Mouse (Mus musculus): ENCODE data around the gene Fam155a.

DNA sequence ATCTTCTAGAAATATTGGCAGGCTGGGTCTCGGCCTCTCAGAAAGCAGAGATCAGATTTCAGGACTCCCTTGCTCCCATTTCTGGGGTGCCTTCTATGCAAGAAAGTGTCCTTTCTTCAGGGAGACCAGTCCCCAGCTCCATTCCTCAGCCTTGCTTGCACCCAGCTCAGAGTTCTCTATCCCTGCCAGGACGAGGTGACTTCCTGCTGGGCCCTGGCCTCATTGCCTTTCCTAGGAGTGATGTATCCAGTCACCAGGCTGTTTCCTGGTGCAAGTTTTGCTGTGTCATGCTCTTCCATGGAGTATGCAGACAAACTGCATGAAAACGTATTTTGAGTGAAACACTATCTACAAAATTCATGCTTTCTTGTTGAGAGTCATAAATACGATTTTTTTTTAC, 342.1 kb downstream of the Fam155a start:
- no peak for TF ChIP-seq CTCF (IDR thresholded peaks at IDR 0.05; ENCODE audit: low read depth)
- no peak for TF ChIP-seq EP300 (IDR thresholded peaks at IDR 0.05; ENCODE audit: low read depth)

Measured in heart, postnatal 0 days (tissue).